Mouse (Mus musculus): ENCODE data around the gene Klhl20. TPM values are rescaled to one million over a fixed set of nuclear protein-coding genes. Genes with fewer than 3 reads are reported as not detected.
"Not testable (repeated sequence)": the region's sequence is repeated elsewhere in the genome, so short reads cannot be mapped to it uniquely, and the experiment has no call there.

Gene Klhl20
- polyA plus RNA-seq (2011; ENCODE audit: insufficient read length, low read depth, missing spikeins) = 24.5 and 29.0 TPM in 2 replicates

DNA sequence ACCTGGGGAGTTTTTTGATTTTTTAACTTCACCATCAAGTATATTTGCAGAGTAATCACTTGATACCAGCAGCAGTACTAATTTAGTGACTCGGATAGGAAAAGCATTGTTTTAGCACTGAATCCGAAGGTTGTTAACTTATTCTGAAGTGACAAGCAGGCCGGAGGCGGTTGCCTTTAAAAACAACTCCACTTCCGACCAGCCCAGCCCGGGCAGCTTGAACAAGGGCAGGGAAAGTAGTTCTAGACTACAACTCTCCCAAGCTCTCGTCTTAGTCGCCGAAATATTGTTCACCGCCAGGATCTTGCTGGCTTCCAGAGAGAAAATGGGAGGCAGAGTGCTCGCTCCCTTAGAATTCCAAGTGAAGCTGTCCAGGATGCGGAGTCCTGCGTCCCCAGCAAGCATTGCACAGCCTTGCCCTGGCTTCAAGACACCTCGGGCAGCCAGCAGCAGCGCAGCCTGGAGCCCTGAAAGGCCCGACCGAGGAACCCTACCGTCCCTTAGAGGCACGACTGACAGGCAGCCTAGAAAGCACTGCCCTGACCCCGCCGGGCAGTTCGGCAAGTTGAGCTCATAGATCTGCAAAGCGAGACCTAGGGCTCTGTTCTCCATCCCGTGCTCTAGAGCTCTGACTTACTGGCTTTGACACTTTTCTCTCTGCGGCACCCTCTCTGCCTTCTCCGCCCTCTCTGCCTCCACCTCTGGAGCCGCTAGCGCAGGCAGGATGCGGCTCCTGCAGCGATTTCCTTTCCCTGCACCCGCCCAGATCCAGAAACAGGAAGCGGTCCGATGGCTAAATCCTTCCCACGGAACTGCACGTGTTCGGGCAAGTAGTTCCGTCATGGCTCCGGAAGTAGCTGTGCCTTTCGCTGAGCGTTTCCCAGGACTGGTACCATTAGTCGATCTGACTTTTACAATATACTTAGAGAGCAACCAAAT, at the start of gene Klhl20:
Klhl20 (minus strand) TSS at position 786 of the 939 bp plus-strand sequence.
- peak; percentile 97 for TF ChIP-seq POLR2A (IDR thresholded peaks at IDR 0.05; ENCODE audit: low read depth, low read length)
- no peak for TF ChIP-seq CTCF (IDR thresholded peaks at IDR 0.05; ENCODE audit: borderline replicate concordance, insufficient read depth, low read length)
- H3K4me1 ChIP-seq (ENCODE audit: control insufficient read depth, insufficient read depth, low read length) = peaks cover 5% of the 10 kb centered on the region
- peak within 1 kb of the TSS; percentile 91 for H3K4me3 ChIP-seq (ENCODE audit: insufficient read depth, low read length)
- H3K27ac ChIP-seq (ENCODE audit: insufficient read depth, low read length) = peak within 1 kb of the TSS; percentile 68; the same call in 1 of the 2 replicates

DNA sequence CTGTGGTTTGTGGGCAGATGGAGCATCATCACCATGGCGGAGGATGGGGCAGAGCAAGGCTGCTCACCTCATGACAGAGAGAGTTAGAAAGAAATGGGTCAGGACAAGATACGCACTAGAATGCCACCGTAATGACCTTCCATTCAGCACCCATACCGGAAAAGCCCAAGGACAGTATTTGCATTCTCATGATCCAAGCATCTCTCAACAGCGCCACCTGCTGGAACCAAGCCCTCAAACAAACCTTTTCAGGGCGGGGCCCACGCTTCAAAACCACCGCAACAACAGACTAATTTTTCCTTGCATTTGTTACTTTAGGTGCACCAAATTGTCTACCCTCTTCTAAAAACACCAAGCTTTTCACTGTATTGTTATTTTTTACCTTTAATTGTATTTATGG, 49.4 kb upstream of the Klhl20 start:
- no peaks in the 10 kb centered on the region for H3K4me1 ChIP-seq (ENCODE audit: control insufficient read depth, insufficient read depth, low read length)
- no peak overlapping the region for H3K27ac ChIP-seq (ENCODE audit: insufficient read depth, low read length)
- TF ChIP-seq POLR2A (IDR thresholded peaks at IDR 0.05; ENCODE audit: low read depth, low read length) (no peak), CTCF (IDR thresholded peaks at IDR 0.05; ENCODE audit: borderline replicate concordance, insufficient read depth, low read length) (0 out of 2 replicates have a peak, but pooled peaks have one; percentile 10)
- no peak overlapping the region for H3K4me3 ChIP-seq (ENCODE audit: insufficient read depth, low read length)

DNA sequence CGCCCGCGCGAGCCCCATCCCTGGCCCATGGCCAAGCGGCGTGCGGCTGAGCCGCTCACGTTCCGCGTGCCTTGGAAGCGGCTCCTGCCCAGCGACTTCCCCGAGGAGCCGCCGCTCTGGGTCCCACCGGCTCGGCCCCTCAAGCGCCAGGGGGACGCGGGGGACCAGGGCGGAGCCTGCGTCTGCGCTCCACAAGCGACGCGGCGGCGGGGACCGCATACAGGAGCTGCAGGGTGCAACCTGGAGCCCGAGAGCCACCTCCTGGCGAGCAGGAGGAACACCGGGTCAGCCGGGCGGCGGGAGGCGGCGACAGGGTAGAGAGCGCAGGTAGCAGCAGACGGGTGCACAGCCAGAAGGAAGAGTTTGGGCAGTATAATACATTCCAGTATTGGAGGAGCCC, 39.3 kb upstream of the Klhl20 start:
- Histone ChIP-seq H3K27ac (ENCODE audit: insufficient read depth, low read length) (no peak overlapping the region), H3K4me1 (ENCODE audit: control insufficient read depth, insufficient read depth, low read length) (no peaks in the 10 kb centered on the region), H3K4me3 (ENCODE audit: insufficient read depth, low read length) (peak overlapping the region; percentile 50)
- TF ChIP-seq CTCF (IDR thresholded peaks at IDR 0.05; ENCODE audit: borderline replicate concordance, insufficient read depth, low read length) = peak; percentile 57
- TF ChIP-seq POLR2A (IDR thresholded peaks at IDR 0.05; ENCODE audit: low read depth, low read length) = no peak

DNA sequence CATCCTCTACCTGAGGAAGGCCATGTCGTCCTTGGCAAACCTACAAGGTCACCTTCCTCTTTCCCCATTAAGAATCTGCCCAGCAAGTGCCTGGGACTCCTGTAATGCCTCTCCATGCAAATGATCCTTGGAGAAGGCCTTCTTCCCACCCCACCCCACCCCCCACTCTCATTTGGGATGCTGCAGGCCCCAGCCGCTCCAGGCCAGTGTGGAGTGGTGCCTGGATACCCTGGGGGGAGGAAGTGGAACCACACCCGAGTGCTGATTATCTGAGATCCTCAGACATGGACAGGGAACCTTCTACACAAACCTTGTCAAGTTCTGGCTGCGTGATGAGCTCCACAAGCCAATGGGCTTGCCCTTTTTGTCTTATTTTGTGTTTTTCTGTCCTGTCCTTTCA, 29.0 kb upstream of the Klhl20 start:
- H3K27ac ChIP-seq (ENCODE audit: insufficient read depth, low read length) = no peak overlapping the region
- TF ChIP-seq CTCF (IDR thresholded peaks at IDR 0.05; ENCODE audit: borderline replicate concordance, insufficient read depth, low read length) = no peak
- no peak for TF ChIP-seq POLR2A (IDR thresholded peaks at IDR 0.05; ENCODE audit: low read depth, low read length)
- no peaks in the 10 kb centered on the region for H3K4me1 ChIP-seq (ENCODE audit: control insufficient read depth, insufficient read depth, low read length)
- H3K4me3 ChIP-seq (ENCODE audit: insufficient read depth, low read length) = no peak overlapping the region

DNA sequence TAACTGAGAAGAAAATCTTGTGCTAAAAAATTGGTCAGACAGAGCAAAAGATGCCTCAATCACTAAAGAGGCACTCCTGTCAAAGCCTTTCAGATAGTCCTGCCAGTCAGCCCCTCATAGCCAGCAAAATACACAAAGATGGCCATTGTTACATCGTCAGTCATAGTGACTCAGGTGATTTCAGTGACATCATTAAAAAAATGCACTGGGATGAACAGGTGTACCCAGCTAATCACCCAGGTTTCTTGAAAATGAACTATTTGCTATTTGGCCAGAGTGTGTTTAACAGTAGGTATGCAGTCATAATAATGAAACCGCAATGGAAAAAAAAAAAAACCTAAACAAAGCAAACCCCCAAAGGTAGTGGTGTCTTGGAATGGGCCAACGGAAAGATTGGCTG, 27.9 kb upstream of the Klhl20 start, which contains the start of gene Tex50:
Tex50 (minus strand) TSS at position 101 of the 400 bp plus-strand sequence.
- Histone ChIP-seq H3K4me1 (ENCODE audit: control insufficient read depth, insufficient read depth, low read length) (no peaks in the 10 kb centered on the region), H3K4me3 (ENCODE audit: insufficient read depth, low read length) (no peak within 1 kb of the TSS), H3K27ac (ENCODE audit: insufficient read depth, low read length) (no peak within 1 kb of the TSS)
- no peak for TF ChIP-seq CTCF (IDR thresholded peaks at IDR 0.05; ENCODE audit: borderline replicate concordance, insufficient read depth, low read length)
- TF ChIP-seq POLR2A (IDR thresholded peaks at IDR 0.05; ENCODE audit: low read depth, low read length) = no peak

DNA sequence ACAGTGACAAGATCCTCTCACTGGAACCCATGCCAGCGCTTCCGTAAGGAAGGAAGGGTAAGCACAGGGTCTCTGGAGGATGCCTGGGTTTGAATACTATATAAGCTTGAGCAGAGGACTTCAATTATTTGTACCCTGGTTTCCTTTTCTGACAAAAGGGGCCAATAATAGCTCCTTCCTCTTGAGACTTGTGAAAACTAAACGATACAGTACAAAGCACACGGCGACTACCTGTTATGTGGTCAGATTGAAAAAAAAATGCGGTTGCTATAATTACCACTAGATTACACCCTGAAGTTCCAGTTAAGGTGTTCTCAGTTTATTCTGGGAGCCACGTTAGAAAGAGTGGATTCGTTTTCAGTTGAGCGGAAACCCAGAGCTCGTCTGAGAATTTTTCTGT, 25.2 kb upstream of the Klhl20 start:
- H3K4me3 ChIP-seq (ENCODE audit: insufficient read depth, low read length) = no peak overlapping the region
- TF ChIP-seq CTCF (IDR thresholded peaks at IDR 0.05; ENCODE audit: borderline replicate concordance, insufficient read depth, low read length) = no peak
- no peak for TF ChIP-seq POLR2A (IDR thresholded peaks at IDR 0.05; ENCODE audit: low read depth, low read length)
- no peaks in the 10 kb centered on the region for H3K4me1 ChIP-seq (ENCODE audit: control insufficient read depth, insufficient read depth, low read length)
- no peak overlapping the region for H3K27ac ChIP-seq (ENCODE audit: insufficient read depth, low read length)

DNA sequence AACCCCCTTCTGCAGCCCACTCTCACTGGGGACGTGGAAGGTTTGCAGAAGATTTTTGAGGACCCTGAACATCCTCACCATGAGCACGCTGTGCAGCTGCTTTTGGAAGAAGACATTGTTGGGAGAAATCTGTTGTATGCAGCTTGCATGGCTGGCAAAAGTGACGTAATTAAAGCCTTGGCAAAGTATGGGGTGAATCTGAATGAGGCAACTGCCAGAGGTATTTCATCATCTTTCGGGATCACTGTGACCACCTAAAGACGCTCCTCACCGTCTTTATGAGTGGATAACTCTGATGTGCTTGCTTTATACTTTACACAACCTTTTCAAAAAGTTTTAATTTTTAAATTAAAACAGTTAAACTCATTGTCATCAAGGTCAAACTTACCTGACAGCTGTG, 19.8 kb upstream of the Klhl20 start:
- Histone ChIP-seq H3K4me3 (ENCODE audit: insufficient read depth, low read length) (no peak overlapping the region), H3K4me1 (ENCODE audit: control insufficient read depth, insufficient read depth, low read length) (no peaks in the 10 kb centered on the region), H3K27ac (ENCODE audit: insufficient read depth, low read length) (no peak overlapping the region)
- TF ChIP-seq POLR2A (IDR thresholded peaks at IDR 0.05; ENCODE audit: low read depth, low read length) = no peak
- TF ChIP-seq CTCF (IDR thresholded peaks at IDR 0.05; ENCODE audit: borderline replicate concordance, insufficient read depth, low read length) = no peak

DNA sequence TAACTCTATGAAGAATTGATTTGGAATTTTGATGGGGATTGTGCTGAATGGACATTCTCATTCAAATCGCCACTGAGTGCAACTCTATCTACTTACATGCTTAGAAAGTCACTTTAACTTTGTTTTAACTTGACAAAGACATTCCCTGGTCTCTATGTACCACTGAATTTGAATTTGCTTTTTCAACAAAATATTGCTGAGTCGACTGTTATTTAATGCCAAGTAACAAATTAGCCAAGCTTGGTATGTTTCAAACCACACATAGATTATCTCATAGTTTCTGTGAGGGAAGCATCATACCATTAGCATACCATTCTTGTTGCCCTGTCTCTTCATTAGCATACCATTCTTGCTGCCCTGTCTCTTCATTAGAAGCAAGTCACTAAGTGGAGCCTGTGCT, 16.6 kb upstream of the Klhl20 start:
- Histone ChIP-seq H3K4me1 (ENCODE audit: control insufficient read depth, insufficient read depth, low read length) (no peaks in the 10 kb centered on the region), H3K27ac (ENCODE audit: insufficient read depth, low read length) (no peak overlapping the region)

DNA sequence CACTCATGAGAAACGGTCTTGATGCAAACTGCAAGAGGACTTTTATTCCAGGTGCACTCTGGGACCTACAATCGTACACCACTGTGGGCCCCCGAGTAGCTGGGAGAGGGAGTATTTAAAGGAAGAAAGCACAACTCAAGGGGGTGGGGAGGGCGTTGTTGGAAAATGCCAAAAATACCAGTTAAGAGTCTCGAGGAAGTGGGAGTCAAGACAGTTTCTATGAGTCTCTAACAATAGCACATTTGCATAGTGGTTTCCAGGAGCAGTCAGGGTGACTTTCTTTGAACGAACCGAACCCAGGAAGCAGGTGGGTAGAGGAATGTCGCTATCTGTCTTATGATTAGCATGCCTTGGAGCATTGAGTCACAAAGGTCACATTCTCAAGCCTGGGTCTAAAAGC, 14.3 kb upstream of the Klhl20 start:
- H3K4me3 ChIP-seq (ENCODE audit: insufficient read depth, low read length); H3K27ac ChIP-seq (ENCODE audit: insufficient read depth, low read length); H3K4me1 ChIP-seq (ENCODE audit: control insufficient read depth, insufficient read depth, low read length): not testable (repeated sequence)

More for the DNA sequence above, 16.6 kb upstream of the Klhl20 start:
- TF ChIP-seq POLR2A (IDR thresholded peaks at IDR 0.05; ENCODE audit: low read depth, low read length) = no peak
- TF ChIP-seq CTCF (IDR thresholded peaks at IDR 0.05; ENCODE audit: borderline replicate concordance, insufficient read depth, low read length) = no peak
- H3K4me3 ChIP-seq (ENCODE audit: insufficient read depth, low read length) = no peak overlapping the region

DNA sequence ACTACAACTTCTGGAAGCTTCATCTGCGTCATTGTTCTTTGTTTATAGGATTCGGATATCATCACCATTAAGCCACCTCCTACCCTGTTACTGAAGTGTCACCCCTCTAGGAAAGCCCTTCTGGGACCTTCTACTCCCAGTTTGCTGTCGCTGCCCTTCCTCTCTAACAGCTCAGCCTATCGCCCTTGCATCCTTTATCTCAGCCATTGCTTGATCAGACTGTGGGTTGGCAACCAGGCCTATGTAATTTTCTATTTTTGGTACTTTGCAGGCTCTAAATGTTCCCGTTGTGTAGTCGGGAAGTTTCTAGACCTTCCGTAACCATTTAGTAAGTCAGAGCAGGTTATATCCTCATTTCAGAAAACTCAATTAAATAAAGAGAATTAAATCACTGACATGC, 11.9 kb upstream of the Klhl20 start:
- TF ChIP-seq POLR2A (IDR thresholded peaks at IDR 0.05; ENCODE audit: low read depth, low read length) = no peak
- TF ChIP-seq CTCF (IDR thresholded peaks at IDR 0.05; ENCODE audit: borderline replicate concordance, insufficient read depth, low read length) = no peak
- Histone ChIP-seq H3K27ac (ENCODE audit: insufficient read depth, low read length) (no peak overlapping the region), H3K4me1 (ENCODE audit: control insufficient read depth, insufficient read depth, low read length) (no peaks in the 10 kb centered on the region), H3K4me3 (ENCODE audit: insufficient read depth, low read length) (no peak overlapping the region)
